Mouse (Mus musculus) hindbrain, embryonic 16.5 days (tissue): ENCODE data around the gene Hist1h3c. TPM values are rescaled to one million over a fixed set of nuclear protein-coding genes. Genes with fewer than 3 reads are reported as not detected.
"Not testable (repeated sequence)": the region's sequence is repeated elsewhere in the genome, so short reads cannot be mapped to it uniquely, and the experiment has no call there.

Experiments
- ATAC-seq: fragments of 200-750 bp; cut with Nextera tagmentation; 2 replicates; pipeline ENCODE4 v1.8.0; 2017; ENCODE audit warnings: moderate TSS enrichment, moderate library complexity
- H3K27ac ChIP-seq: fragments of 300-500 bp; sonication (generic); 2 replicates; pipeline ENCODE4 v1.5.1; 2014; ENCODE audit warnings: low read depth, mild to moderate bottlenecking, control low read depth, low read length, moderate library complexity
- H3K27me3 ChIP-seq: fragments of 300-500 bp; sonication (generic); replicated peaks from 2 replicates; pipeline ENCODE4 v1.6.1; 2014; ENCODE audit warnings: low read length; ENCODE audit not compliant: control insufficient read depth, insufficient read depth
- H3K36me3 ChIP-seq: fragments of 300-500 bp; sonication (generic); 2 replicates; pipeline ENCODE4 v1.6.1; 2014; ENCODE audit warnings: mild to moderate bottlenecking, low read length, moderate library complexity, mixed read lengths; ENCODE audit not compliant: control insufficient read depth, insufficient read depth
- H3K4me1 ChIP-seq: fragments of 300-500 bp; sonication (generic); 2 replicates; pipeline ENCODE4 v1.6.1; 2014; ENCODE audit warnings: low read depth, low read length; ENCODE audit not compliant: control insufficient read depth, insufficient read depth
- H3K4me2 ChIP-seq: fragments of 300-500 bp; sonication (generic); 2 replicates; pipeline ENCODE4 v1.6.1; 2014; ENCODE audit warnings: mild to moderate bottlenecking, low read length, control low read depth, moderate library complexity
- H3K4me3 ChIP-seq: fragments of 300-500 bp; sonication (generic); 2 replicates; pipeline ENCODE4 v1.5.1; 2014; ENCODE audit warnings: mild to moderate bottlenecking, low read length, control low read depth, moderate library complexity
- H3K9ac ChIP-seq: fragments of 300-500 bp; sonication (generic); 2 replicates; pipeline ENCODE4 v1.6.1; 2014; ENCODE audit warnings: low read depth, mild to moderate bottlenecking, control low read depth, low read length, moderate library complexity
- H3K9me3 ChIP-seq: fragments of 300-500 bp; sonication (generic); 2 replicates; pipeline ENCODE4 v1.6.1; 2014; ENCODE audit warnings: mild to moderate bottlenecking, low read length, moderate library complexity; ENCODE audit not compliant: control insufficient read depth
- WGBS: fragments of 180-500 bp; shearing (Covaris S2); extraction: QIAGEN DNeasy Blood & Tissue Kit; methylation state at CpG from one replicate; pipeline ENCODE4 v1.1.7; 2014; 5-methylcytosine and 5-hydroxymethylcytosine counted together
- polyA plus RNA-seq: library from polyadenylated mRNA; unstranded; fragments of >200 nt; fragmentation: Nextera tagmentation; extraction: Ambion mirVana; gene quantifications from 2 replicates; pipeline ENCODE4 v1.2.1, GENCODE M21; 2015

The Hist1h3c gene
- polyA plus RNA-seq, 1 experiment from 2014 or later = 0.70 TPM

- H3K4me1 ChIP-seq = peaks cover 7% of the 10 kb centered on the region
- peak overlapping the region; percentile 46 for H3K4me3 ChIP-seq
- H3K4me2 ChIP-seq = peak overlapping the region; percentile 79
- H3K36me3 ChIP-seq = no peaks in the 10 kb centered on the region
- H3K9me3 ChIP-seq = no peaks in the 10 kb centered on the region
- H3K27ac ChIP-seq = peak overlapping the region; percentile 93
- no peaks in the 10 kb centered on the region for H3K27me3 ChIP-seq
- ATAC-seq = no peak
- under 1% methylated on average over 11 of the region's 11 CpGs for WGBS
- peak overlapping the region; percentile 28; the same call in 1 of the 2 replicates for H3K9ac ChIP-seq
Measured at GRCm38 (mm10) chr13:23751478-23751956, 6.1 kb upstream of the Hist1h3c start.

GRCm38 (mm10) chr13:23750839-23751477 lies 5.6 kb upstream of the Hist1h3c start, which contains the start of gene Hist1h2ab:
Gene Hist1h2ab, plus strand, starts transcription at chr13:23751126.
- peak within 1 kb of the TSS; percentile 79 for H3K4me2 ChIP-seq
- H3K27ac ChIP-seq = peak within 1 kb of the TSS; percentile 93
- H3K9me3 ChIP-seq, H3K36me3 ChIP-seq, H3K4me1 ChIP-seq, H3K27me3 ChIP-seq: not testable (repeated sequence)
- ATAC-seq = peak; percentile 67
- peak within 1 kb of the TSS; percentile 46 for H3K4me3 ChIP-seq
- H3K9ac ChIP-seq = peak within 1 kb of the TSS; percentile 60; the same call in 1 of the 2 replicates
- WGBS = under 1% methylated on average over 25 of the region's 47 CpGs

GRCm38 (mm10) chr13:23749563-23750121 lies 4.2 kb upstream of the Hist1h3c start:
- Histone ChIP-seq H3K4me3 (no peak overlapping the region), H3K4me1 (peaks cover 11% of the 10 kb centered on the region), H3K9ac (no peak overlapping the region), H3K36me3 (no peaks in the 10 kb centered on the region), H3K27ac (no peak overlapping the region), H3K27me3 (no peaks in the 10 kb centered on the region), H3K4me2 (no peak overlapping the region), H3K9me3 (no peaks in the 10 kb centered on the region)
- ATAC-seq = no peak
- 90% methylated on average over 5 of the region's 5 CpGs for WGBS

GRCm38 (mm10) chr13:23747892-23748288 lies 2.5 kb upstream of the Hist1h3c start:
- H3K4me3 ChIP-seq = no peak overlapping the region
- H3K27me3 ChIP-seq = no peaks in the 10 kb centered on the region
- H3K9ac ChIP-seq = no peak overlapping the region
- no peaks in the 10 kb centered on the region for H3K36me3 ChIP-seq
- WGBS = 6% methylated on average over 4 of the region's 4 CpGs
- H3K4me1 ChIP-seq = peaks cover 11% of the 10 kb centered on the region
- H3K4me2 ChIP-seq = peak overlapping the region; percentile 1; the same call in 1 of the 2 replicates
- no peak for ATAC-seq
- H3K27ac ChIP-seq = 0 out of 2 replicates have a peak overlapping the region, but pooled peaks have one; percentile 16
- H3K9me3 ChIP-seq = no peaks in the 10 kb centered on the region

- H3K27me3 ChIP-seq = no peaks in the 10 kb centered on the region
- no peak for ATAC-seq
- H3K4me1 ChIP-seq = peaks cover 11% of the 10 kb centered on the region
- no peaks in the 10 kb centered on the region for H3K9me3 ChIP-seq
- H3K27ac ChIP-seq = peak overlapping the region; percentile 94
- peak overlapping the region; percentile 35 for H3K4me3 ChIP-seq
- no peaks in the 10 kb centered on the region for H3K36me3 ChIP-seq
- H3K9ac ChIP-seq = peak overlapping the region; percentile 51
- peak overlapping the region; percentile 75 for H3K4me2 ChIP-seq
- 2% methylated on average over 10 of the region's 13 CpGs for WGBS
Measured at GRCm38 (mm10) chr13:23747081-23747891, 1.9 kb upstream of the Hist1h3c start.

DNA sequence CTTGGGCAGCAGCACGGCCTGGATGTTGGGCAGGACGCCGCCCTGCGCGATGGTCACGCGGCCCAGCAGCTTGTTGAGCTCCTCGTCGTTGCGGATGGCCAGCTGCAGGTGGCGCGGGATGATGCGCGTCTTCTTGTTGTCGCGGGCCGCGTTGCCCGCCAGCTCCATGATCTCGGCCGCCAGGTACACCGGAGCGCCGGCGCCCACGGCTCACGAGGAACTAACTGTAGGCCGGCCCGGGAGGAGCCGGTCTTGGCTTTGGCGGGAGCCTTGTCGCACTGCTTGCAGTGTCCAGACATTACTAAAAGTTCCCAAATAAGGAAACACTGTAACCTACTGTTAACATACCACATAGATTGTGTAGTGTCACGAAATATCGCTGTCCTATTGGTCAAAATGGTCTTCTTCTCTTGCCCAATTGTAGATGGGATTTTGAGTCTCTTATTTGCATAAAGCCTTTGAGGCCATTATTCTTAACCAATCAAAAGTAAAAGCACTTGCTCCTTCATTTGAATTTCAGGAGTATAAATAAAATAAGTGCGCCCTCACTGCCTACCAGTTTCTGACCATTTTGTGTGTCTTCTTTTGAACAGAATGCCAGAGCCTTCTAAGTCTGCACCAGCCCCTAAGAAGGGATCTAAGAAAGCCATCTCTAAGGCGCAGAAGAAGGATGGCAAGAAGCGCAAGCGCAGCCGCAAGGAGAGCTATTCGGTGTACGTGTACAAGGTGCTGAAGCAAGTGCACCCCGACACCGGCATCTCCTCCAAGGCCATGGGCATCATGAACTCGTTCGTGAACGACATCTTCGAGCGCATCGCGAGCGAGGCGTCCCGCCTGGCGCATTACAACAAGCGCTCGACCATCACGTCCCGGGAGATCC lies 1.0 kb upstream of the Hist1h3c start, which contains the start of gene Hist1h2bb:
Hist1h2bb (plus strand) TSS at position 534 of the 880 bp plus-strand sequence.
- ATAC-seq = peak; percentile 95
- not testable (repeated sequence) for H3K4me1 ChIP-seq, H3K36me3 ChIP-seq, H3K27me3 ChIP-seq, H3K9me3 ChIP-seq
- Histone ChIP-seq H3K9ac (peak within 1 kb of the TSS; percentile 59), H3K4me3 (peak within 1 kb of the TSS; percentile 44), H3K27ac (peak within 1 kb of the TSS; percentile 94), H3K4me2 (peak within 1 kb of the TSS; percentile 75)
- under 1% methylated on average over 34 of the region's 58 CpGs for WGBS

- Histone ChIP-seq H3K4me3 (peak overlapping the region; percentile 44), H3K4me1 (peaks cover 14% of the 10 kb centered on the region), H3K9me3 (no peaks in the 10 kb centered on the region), H3K27me3 (no peaks in the 10 kb centered on the region), H3K27ac (no peak overlapping the region), H3K9ac (no peak overlapping the region), H3K4me2 (peak overlapping the region; percentile 75), H3K36me3 (no peaks in the 10 kb centered on the region)
- ATAC-seq = no peak
- 3% methylated on average over 16 of the region's 36 CpGs for WGBS
Measured at GRCm38 (mm10) chr13:23744421-23745380, 701 bp downstream of the Hist1h3c start.

- no peak overlapping the region for H3K4me3 ChIP-seq
- H3K9ac ChIP-seq = no peak overlapping the region
- WGBS = 45% methylated on average over 4 of the region's 4 CpGs
- no peaks in the 10 kb centered on the region for H3K9me3 ChIP-seq
- no peaks in the 10 kb centered on the region for H3K36me3 ChIP-seq
- ATAC-seq = no peak
- H3K27me3 ChIP-seq = no peaks in the 10 kb centered on the region
- peaks cover 17% of the 10 kb centered on the region for H3K4me1 ChIP-seq
- no peak overlapping the region for H3K4me2 ChIP-seq
- no peak overlapping the region for H3K27ac ChIP-seq
Measured at GRCm38 (mm10) chr13:23743963-23744362, 1.4 kb downstream of the Hist1h3c start.
